Mouse (Mus musculus) embryo, embryonic 11.5 days (tissue): ENCODE results near the gene Smim24.

Experiments
- DNase-seq: peaks from one replicate; pipeline ENCODE4 v3.0.0-alpha.2; 2012; ENCODE audit warnings: low read depth, low spot score

The Smim24 gene

DNA sequence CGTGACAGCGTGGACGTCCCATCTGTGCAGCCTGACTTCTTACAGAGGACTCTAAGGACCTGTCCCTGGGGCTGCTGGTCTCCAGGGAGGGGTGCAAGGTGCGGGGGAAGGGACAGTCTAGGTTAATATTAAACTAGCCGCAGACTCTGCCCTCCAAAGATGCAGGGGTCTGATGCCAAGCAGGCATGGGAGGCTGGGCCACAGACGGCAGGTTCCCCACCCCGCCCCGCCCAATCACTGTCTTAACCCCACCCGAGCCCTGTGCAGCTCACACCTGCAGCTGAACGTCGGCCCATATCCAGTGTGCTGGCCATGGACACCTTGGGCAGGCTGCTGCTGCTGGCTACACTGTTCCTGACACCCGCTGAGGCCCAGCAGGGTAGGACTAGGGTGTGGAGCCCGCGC is at the start of gene Smim24:
Gene Smim24, plus strand, starts transcription at position 271 of the 405 bp plus-strand sequence.
- DNase-seq = no peak

DNA sequence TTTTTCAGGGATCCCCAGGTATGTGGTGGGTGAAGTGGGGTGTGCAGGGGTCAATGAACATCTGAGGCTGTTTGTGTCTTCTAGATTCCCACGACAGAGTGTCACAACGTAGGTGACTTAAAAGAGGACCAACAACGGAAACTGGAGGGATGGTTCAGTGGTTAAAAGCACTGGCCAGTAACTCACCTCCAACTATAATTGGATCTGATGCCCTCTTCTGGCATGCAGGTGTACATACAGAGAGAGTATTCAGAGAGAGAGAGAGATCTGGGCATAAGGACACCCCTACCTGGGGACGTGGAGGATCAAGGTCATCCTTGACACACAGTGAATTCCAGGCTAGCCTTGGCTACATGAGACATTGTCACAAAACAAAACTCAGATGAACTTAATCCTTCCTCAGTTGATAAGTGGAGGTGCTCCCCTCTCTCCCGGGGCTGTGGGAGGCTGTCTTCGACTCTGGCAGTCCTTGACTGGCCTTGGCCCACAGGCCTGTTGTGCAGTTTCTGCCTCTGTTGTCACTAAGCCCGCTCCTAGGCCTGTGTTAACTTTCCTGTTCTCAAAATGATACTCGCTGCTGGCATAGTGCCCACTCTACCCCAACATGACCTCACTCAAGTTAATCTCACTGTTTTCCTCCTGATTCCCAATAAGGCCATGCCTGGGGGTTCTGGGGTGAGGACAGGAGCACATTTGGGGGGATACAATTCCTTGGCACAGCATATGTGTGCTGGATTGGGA is 48.3 kb upstream of the Smim24 start:
- DNase-seq = no peak

DNA sequence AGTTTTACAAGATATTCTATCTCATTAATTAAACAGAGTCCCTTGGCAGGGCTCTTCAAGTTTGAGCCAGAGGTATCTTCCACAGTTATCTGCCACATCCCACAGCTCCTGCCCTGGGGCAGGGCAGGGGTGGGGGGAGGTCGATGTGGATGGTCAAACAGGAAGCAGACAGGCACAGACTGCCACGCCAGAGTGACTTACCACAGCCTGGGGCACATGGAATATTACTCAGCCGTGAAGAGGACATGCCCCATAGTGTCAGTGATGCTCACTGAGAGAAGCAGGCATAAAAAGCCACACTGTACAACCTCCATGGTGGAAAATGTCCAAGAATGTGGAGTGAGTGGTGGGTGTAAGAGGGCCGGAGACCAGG is 47.7 kb upstream of the Smim24 start:
- no peak for DNase-seq

- DNase-seq = no peak
Measured at GRCm38 (mm10) chr10:81346453-81347067, 46.3 kb upstream of the Smim24 start.

- no peak for DNase-seq
Measured at GRCm38 (mm10) chr10:81349146-81349545, 43.7 kb upstream of the Smim24 start.

- no peak for DNase-seq
Measured at GRCm38 (mm10) chr10:81349961-81350350, 42.9 kb upstream of the Smim24 start.

DNA sequence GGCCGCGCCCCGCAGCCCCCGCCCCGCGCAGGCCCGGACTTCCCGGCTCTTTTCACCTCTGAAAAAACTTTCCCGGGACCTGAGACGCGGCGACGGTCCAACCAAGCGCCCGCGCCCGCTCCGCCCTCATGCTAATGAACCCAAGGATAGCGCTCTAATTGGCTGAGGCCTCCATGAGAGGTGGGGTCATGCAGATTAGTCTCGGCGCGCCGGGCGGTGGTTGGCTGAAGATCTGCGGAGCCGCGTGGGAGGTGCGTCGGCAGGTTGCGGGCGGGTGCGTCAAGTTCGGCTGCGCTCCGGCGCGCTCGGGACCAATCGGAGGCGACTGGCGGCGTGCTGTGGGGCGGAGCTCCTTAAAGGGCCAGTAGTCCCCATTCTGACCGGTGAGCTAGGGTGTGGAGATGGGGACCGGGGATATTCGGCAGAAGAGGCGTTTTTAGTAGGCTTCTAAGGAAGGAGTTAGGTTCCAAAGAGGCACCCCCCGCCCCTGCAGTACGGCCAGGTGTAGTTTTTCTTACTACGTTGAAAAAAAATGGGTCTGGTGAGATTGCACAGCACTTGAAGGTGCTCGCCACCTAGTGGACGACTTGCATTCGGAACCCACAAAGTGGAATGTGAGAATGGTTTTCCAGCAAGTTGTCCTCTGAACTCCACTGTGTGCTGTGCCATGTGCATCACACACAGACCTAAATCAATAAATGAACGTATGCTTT is 42.3 kb upstream of the Smim24 start, which contains the start of gene Hmg20b:
Gene Hmg20b, minus strand, starts transcription at position 130 of the 713 bp plus-strand sequence.
- peak; percentile 97 for DNase-seq

DNA sequence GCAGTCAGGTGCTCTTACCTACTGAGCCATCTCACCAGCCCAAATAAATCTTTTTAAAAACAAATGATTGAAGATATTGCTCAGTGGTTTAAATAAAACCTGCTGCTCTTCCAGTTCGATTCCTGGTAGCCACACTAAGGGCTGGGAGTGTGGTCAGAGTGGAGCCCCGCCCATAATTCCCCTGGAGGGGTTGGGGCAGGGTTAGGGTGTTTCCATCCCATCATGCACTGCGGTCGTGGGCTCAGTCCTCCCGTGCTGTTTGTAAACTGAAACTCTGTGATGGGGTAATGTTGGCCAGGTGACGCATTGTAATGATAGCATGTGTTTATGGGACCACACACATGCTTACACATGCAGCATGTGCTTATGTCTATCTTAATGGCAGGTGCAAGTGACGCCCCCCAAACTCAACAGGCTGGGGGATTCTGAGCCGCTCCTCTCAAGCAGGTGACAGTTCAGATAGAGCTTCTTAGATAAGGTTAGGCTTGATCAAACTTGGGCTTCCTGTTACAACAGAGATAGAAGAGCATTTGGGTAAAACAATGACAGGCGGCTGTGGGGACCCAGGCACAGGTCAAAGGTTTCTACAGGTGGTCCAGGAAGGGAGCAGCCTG is 41.1 kb upstream of the Smim24 start:
- no peak for DNase-seq

- DNase-seq = no peak
Measured at GRCm38 (mm10) chr10:81354738-81355477, 37.9 kb upstream of the Smim24 start.

GRCm38 (mm10) chr10:81355533-81355932 is 37.3 kb upstream of the Smim24 start:
- no peak for DNase-seq

- DNase-seq = no peak
Measured at GRCm38 (mm10) chr10:81356352-81356990, 36.4 kb upstream of the Smim24 start.

GRCm38 (mm10) chr10:81356991-81357844 is 35.6 kb upstream of the Smim24 start, which contains the start of gene Mfsd12:
Mfsd12 (plus strand) TSS chr10:81357491.
- DNase-seq = peak; percentile 80

DNA sequence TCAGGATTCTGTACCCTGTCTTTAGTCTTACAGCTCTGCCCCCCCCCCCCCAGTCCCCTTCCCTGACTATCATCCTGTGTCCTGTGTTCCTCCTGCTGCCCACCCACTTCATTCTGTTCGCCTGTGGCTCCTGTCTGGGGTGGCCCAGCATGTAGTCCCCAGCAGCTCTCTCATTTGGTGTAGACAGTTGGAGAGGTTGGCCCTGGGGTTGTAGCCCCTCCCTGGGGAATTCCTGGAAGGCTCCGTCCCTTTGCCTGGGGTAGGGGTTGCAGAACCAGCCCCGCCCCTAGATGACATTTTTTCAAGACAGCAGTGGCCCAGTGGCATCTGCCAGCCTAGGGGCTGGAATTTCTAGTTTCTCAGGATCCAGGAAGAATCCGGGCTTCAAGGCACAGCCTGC is 34.6 kb upstream of the Smim24 start:
- no peak for DNase-seq

DNA sequence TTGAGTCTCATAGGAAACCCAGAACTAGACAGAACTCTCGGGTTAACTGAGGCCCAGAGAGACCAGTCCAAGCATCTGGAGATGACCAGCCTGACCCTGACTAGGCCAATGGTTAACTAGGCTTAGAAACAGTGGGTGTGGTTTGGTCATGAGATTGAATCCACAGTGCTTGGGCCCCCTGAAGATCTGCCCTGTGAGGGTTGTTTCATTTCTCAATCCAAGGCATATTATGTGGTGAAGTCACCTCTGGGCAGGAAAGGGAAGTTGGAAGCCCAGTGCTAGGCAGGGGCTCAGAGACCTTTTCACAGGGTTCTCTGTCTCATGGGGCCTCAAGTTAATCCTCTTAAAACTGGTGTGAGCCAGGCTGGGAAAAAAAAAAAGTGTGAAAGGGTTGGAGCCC is 34.0 kb upstream of the Smim24 start:
- no peak for DNase-seq

GRCm38 (mm10) chr10:81360721-81361120 is 32.1 kb upstream of the Smim24 start:
- no peak for DNase-seq

- no peak for DNase-seq
Measured at GRCm38 (mm10) chr10:81362336-81362949, 30.4 kb upstream of the Smim24 start.

GRCm38 (mm10) chr10:81363436-81364346 is 29.2 kb upstream of the Smim24 start:
- DNase-seq = no peak

GRCm38 (mm10) chr10:81364666-81365065 is 28.2 kb upstream of the Smim24 start:
- no peak for DNase-seq
